ENCODE assay signal across 15 mouse cellular contexts in genomic region chr4:45522956-45523355, GRCm38 (mm10). TPM values are rescaled to one million over a fixed set of nuclear protein-coding genes. Genes with fewer than 3 reads are reported as not detected.
DNase-seq lines count a peak whose midpoint lies in the region; ATAC-seq and TF ChIP-seq lines count a peak whose summit lies in the region.
"Had no signal": no experiment of that assay in that cellular context is flagged by ENCODE, and none has a peak within 500 bp of the region (broad histone marks: within the 10 kb centered on the region; RNA-seq: fewer than 3 reads in every experiment).

No protein-coding gene starts in this region.

- intact Hi-C loops in gastrocnemius, postnatal 14 days (cut with DNase I; ENCODE audit: low total_unique reads): no loop called here

- no peak overlapping the region for H3K4me2 ChIP-seq in intestine, postnatal 0 days (replicated peaks; ENCODE audit: low read depth)
- no peak overlapping the region for H3K4me2 ChIP-seq in intestine, embryonic 16.5 days (ENCODE audit: low read depth, low read length)
- peak overlapping the region; percentile 69 for H3K4me2 ChIP-seq in liver, embryonic 13.5 days
- H3K4me2 ChIP-seq: embryonic facial prominence, embryonic 13.5 days; hindbrain, embryonic 15.5 days; lung, embryonic 14.5 days; midbrain, embryonic 15.5 days had no signal

- peaks cover 2% of the 10 kb centered on the region; the same call in 1 of the 2 replicates for H3K9me3 ChIP-seq in erythroblast, embryonic 14.5 days (ENCODE audit: control insufficient read depth, low read length)
- H3K9me3 ChIP-seq in intestine, postnatal 0 days (ENCODE audit: control insufficient read depth): no peaks in the 10 kb centered on the region
- H3K9me3 ChIP-seq in intestine, embryonic 16.5 days (ENCODE audit: control insufficient read depth, low read length): no peaks in the 10 kb centered on the region
- no peaks in the 10 kb centered on the region for H3K9me3 ChIP-seq in liver, embryonic 13.5 days (replicated peaks)
- H3K9me3 ChIP-seq: embryonic facial prominence, embryonic 13.5 days; hindbrain, embryonic 15.5 days; midbrain, embryonic 15.5 days had no signal

- H3K27ac ChIP-seq in intestine, postnatal 0 days (ENCODE audit: low read depth, low read length): 0 out of 2 replicates have a peak overlapping the region, but pooled peaks have one; percentile 69
- no peak overlapping the region for H3K27ac ChIP-seq in intestine, embryonic 16.5 days (ENCODE audit: low read length)
- peak overlapping the region; percentile 92 for H3K27ac ChIP-seq in liver, embryonic 13.5 days
- H3K27ac ChIP-seq: embryonic facial prominence, embryonic 13.5 days; hindbrain, embryonic 15.5 days; midbrain, embryonic 15.5 days had no signal

- no peak overlapping the region for H3K9ac ChIP-seq in intestine, postnatal 0 days (ENCODE audit: low read depth, low read length)
- H3K9ac ChIP-seq in intestine, embryonic 16.5 days (ENCODE audit: low read depth, low read length): no peak overlapping the region
- H3K9ac ChIP-seq in liver, embryonic 13.5 days: peak overlapping the region; percentile 65
- H3K9ac ChIP-seq: embryonic facial prominence, embryonic 13.5 days; hindbrain, embryonic 15.5 days; lung, embryonic 14.5 days; midbrain, embryonic 15.5 days had no signal

- H3K4me3 ChIP-seq in erythroblast, embryonic 14.5 days (replicated peaks): peak overlapping the region; percentile 51
- H3K4me3 ChIP-seq in intestine, postnatal 0 days (ENCODE audit: low read depth, low read length): no peak overlapping the region
- no peak overlapping the region for H3K4me3 ChIP-seq in intestine, embryonic 16.5 days (ENCODE audit: low read length)
- H3K4me3 ChIP-seq in liver, embryonic 13.5 days (replicated peaks): peak overlapping the region; percentile 35
- H3K4me3 ChIP-seq: embryonic facial prominence, embryonic 13.5 days; hindbrain, embryonic 15.5 days; midbrain, embryonic 15.5 days had no signal

- peaks cover under 1% of the 10 kb centered on the region; the same call in 1 of the 2 replicates for H3K27me3 ChIP-seq in erythroblast, embryonic 14.5 days (ENCODE audit: control insufficient read depth)
- H3K27me3 ChIP-seq in intestine, postnatal 0 days (replicated peaks; ENCODE audit: control insufficient read depth, insufficient read depth, low read length): no peaks in the 10 kb centered on the region
- no peaks in the 10 kb centered on the region for H3K27me3 ChIP-seq in intestine, embryonic 16.5 days (replicated peaks; ENCODE audit: control insufficient read depth, insufficient read depth, low read length)
- no peaks in the 10 kb centered on the region for H3K27me3 ChIP-seq in liver, embryonic 13.5 days
- H3K27me3 ChIP-seq: embryonic facial prominence, embryonic 13.5 days; hindbrain, embryonic 15.5 days had no signal

- TF ChIP-seq CTCF in intestine, postnatal 0 days (IDR thresholded peaks at IDR 0.05; ENCODE audit: low read depth): no peak

- peak; percentile 57 to 82 for DNase-seq in kidney, adult 8-10 months
- DNase-seq in liver, embryonic 13.5 days: no peak
- no peak for DNase-seq in gastrocnemius, postnatal 14 days
- DNase-seq in right cerebral cortex, postnatal 25 days: no peak
- DNase-seq: cerebellum, adult 11 months; layer of hippocampus, postnatal 36 days; lung, embryonic 14.5 days; thymus, postnatal 4 days had no signal

- peaks cover 93% of the 10 kb centered on the region for H3K4me1 ChIP-seq in erythroblast, embryonic 14.5 days (ENCODE audit: control insufficient read depth)
- H3K4me1 ChIP-seq in intestine, postnatal 0 days (replicated peaks; ENCODE audit: control insufficient read depth, insufficient read depth, low read length): peaks cover 22% of the 10 kb centered on the region
- H3K4me1 ChIP-seq in intestine, embryonic 16.5 days (ENCODE audit: control insufficient read depth, insufficient read depth, low read length): peaks cover 36% of the 10 kb centered on the region
- peaks cover 92% of the 10 kb centered on the region for H3K4me1 ChIP-seq in liver, embryonic 13.5 days (replicated peaks)

- ATAC-seq in erythroblast, adult 5-6 weeks (replicated peaks; ENCODE audit: low FRiP score, poor library complexity, severe bottlenecking): no peak
- ATAC-seq in intestine, postnatal 0 days: peak; percentile 37; the same call in 1 of the 2 replicates
- no peak; the same call in 1 of the 2 replicates for ATAC-seq in intestine, embryonic 16.5 days
- no peak for ATAC-seq in liver, embryonic 13.5 days (ENCODE audit: low read depth)
- ATAC-seq: midbrain, embryonic 15.5 days had no signal

- peaks cover 96% of the 10 kb centered on the region for H3K36me3 ChIP-seq in erythroblast, embryonic 14.5 days (ENCODE audit: control insufficient read depth)
- H3K36me3 ChIP-seq in intestine, postnatal 0 days (ENCODE audit: control insufficient read depth, insufficient read depth): no peaks in the 10 kb centered on the region; the same call in 1 of the 2 replicates
- H3K36me3 ChIP-seq in intestine, embryonic 16.5 days (ENCODE audit: control insufficient read depth, insufficient read depth, low read length): no peaks in the 10 kb centered on the region
- H3K36me3 ChIP-seq in liver, embryonic 13.5 days: peaks cover 38% of the 10 kb centered on the region
- H3K36me3 ChIP-seq: embryonic facial prominence, embryonic 13.5 days; hindbrain, embryonic 15.5 days; midbrain, embryonic 15.5 days had no signal

RNA-seq across cellular contexts. Expression of gene Shb, which starts 9.3 kb away (rescaled TPM):
- polyA plus RNA-seq in erythroblast, embryonic 14.5 days (2012): 12.8 and 15.2 TPM in 2 replicates
- total RNA-seq in erythroblast, adult 5-6 weeks (2015; ENCODE audit: low replicate concordance): not detected in 2 replicates
- total RNA-seq in erythroblast, adult 5-6 weeks (2017; ENCODE audit: low replicate concordance): 0.68 and 0.84 TPM in 2 replicates
- 7.2 and 7.5 TPM in 2 replicates for polyA plus RNA-seq in intestine, postnatal 0 days (2015; fragmentation: Nextera tagmentation; extraction: Ambion mirVana)
- polyA plus RNA-seq in intestine, embryonic 16.5 days (2015; fragmentation: Nextera tagmentation; extraction: Ambion mirVana): 1.5 and 2.7 TPM in 2 replicates
- 2.3 and 3.0 TPM in 2 replicates for polyA plus RNA-seq in liver, embryonic 13.5 days (2015; fragmentation: Nextera tagmentation; extraction: Ambion mirVana)
- total RNA-seq in gastrocnemius, postnatal 14 days (2021): 1 to 10 TPM; 6.7 to 7.8 TPM

Comparison
In these comparisons a context has a peak if more than half of its experiments do, and no peak if none do; other contexts are left out.
1. H3K4me3 ChIP-seq: peak in erythroblast, embryonic 14.5 days (single experiment) and liver, embryonic 13.5 days (single experiment); none in intestine, postnatal 0 days (single experiment) and intestine, embryonic 16.5 days (single experiment).
2. DNase-seq: peak in kidney, adult 8-10 months (2 of 2); none in liver, embryonic 13.5 days (single experiment), gastrocnemius, postnatal 14 days (single experiment) and right cerebral cortex, postnatal 25 days (single experiment).